Mouse (Mus musculus) adrenal gland, adult (tissue): ENCODE results near the gene H2-Ke6.
"Not testable (repeated sequence)": the region's sequence is repeated elsewhere in the genome, so short reads cannot be mapped to it uniquely, and the experiment has no call there.

Experiments used
- DNase-seq, 2 experiments: peaks; one replicate each; pipeline ENCODE4 v3.0.0; 2022 to 2023; ENCODE audit warnings: low spot score in 1 of 2; ENCODE audit not compliant: inconsistent age in 2 of 2

Gene H2-Ke6

DNA sequence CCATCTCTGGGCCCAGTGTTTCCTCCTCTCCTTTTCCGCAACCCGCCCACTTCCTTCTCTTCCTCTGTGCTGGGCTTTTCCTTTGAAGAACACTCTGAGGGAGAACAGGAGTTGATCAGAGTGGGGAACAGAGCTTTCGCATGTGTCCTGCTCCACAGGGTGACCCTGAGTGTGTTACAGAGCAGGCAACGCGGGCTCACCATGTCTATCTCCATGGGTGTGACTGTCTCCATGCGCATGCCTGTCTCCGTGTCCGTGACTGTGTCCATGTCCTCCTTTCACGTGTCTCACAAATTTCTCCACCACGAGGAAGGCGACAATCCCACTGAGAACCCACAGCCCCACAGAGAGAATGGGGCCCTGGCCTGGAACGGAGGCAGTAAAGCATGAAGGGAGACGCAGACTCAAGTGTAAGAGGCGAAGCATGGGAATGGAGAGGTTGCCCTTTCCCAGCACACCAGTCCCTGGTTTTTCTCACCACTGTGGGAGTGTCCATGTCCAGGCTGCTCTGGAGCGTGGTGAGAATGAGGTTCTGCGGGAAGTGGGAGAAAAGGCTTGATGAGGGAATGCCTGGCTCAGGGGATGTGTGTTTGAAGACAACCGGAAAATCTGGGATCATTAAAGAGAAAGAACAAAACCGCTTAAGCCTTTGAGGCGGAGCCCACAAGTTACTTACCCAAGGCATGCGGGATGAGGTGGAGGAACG lies 2.2 kb upstream of the H2-Ke6 start:
- peak; percentile 32 to 54 for DNase-seq

DNA sequence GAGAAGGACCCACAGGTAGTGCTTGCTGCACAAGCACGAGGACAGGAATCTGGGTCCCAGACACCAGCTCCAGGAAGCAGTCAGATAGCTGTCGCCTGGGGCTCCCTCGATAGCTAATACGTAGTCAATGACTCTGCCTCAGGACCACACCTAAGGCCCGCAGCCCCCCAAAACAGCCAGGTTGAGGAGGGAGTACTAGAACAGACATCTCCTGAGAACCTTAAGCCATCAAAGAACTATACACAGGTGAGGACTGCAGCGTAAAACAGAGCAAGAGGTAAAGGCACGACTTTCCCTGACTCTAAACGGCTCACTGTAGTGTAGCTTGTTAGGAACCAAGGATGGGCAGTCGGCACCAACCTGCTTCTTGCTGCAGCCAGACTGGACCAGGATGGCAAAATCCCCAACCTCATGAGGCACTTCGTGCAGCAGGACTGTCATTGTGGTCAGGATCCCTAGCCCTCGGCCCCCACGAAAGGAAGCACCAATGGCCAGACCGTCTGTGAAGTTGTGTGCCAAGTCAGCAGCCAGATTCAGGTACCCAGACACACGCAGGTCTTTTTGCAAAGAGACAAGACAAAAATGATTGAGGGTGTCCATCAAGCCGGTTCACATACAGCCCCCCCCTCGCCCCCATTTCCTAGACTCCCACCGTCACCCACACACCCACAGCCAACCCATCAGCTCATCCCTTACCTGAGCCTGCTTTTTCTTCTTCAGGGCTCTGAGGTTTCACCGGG lies 1.5 kb upstream of the H2-Ke6 start:
- DNase-seq = peak; percentile 24 to 64

DNA sequence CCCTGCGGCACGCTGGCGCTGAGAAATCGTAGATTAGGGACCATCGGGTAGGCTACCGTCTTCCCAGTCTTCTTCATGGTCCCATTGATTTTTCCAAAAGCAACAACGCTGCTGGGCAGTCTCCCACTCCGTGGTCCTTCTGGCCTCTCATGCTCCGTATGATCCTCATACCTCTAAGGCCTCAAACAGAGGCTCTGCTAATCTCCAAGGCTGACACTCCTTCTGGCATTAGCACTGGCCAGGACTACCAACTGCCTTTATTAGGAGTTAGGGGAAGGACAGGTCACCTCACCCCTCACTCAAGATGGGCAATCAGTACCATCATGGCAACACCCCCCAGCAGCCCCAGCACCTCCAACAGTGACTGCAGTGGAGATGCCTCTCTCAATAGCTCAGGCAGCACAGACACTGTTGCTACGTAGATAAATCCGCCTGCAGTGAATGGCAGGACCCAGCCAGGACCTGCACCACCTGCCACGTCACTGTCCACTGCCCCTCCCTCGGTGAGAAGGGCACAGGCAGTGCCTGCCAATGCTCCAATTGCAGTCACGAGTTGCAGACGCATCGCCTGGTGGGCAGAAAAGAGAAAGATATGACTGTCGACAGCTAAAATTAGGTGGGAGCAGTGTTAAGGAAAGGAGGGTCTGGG lies 765 bp upstream of the H2-Ke6 start:
- DNase-seq = peak in 1 of 2 experiments; percentile 37

DNA sequence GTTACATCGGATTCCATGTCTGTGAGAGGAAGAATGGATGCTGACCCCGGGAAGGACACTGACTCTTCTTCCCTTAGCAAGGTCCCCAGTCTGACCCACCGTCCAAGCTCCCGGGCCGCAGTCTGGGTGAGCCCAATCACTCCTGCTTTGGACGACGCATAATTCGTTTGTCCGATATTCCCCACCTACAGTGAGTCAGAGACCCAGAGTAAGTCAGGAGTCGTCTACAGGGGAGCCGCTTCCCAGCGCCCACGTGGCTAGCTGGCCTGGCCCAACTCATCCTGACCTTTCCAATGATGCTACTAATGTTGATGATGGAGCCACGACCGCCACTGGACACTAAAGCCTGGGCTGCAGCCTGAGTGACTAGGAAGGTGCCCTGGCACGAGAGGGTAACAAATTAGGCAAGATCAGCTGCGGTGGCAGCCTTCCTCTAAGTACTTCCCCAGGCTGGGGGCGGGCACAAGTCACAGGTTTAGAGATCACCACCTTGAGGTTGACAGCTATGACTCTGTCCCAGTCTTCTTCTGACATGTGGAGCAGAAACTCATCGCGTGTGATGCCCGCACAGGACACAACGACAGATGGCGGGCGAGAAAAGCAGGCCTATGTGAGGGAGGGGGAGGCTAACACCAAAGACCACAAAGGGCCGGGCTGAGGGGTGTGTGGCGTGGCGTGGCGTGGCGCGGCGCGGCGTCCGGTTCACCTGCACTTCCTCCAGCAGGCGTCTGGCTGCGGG lies 774 bp downstream of the H2-Ke6 start:
- DNase-seq = peak; percentile 81 to 89

DNA sequence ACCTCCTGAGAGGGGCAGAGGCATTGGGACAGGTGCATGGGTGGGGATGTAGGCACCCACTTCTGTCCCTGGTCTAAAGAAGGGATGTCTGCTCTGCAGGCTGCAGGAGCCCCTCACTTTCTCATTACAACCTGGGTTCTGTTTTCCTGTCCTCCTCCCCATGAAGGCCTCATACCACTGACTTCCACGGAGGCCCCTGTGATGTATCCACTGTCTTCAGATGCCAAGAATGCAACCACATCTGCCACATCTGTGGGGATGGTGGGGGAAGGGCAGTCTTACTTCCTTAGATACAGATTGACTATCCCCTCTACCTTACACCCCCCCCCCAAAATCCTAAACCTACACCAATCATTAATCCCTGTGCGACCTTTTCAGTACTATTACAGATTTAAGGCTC lies 1.6 kb downstream of the H2-Ke6 start:
- peak in 1 of 2 experiments; percentile 37 for DNase-seq

DNA sequence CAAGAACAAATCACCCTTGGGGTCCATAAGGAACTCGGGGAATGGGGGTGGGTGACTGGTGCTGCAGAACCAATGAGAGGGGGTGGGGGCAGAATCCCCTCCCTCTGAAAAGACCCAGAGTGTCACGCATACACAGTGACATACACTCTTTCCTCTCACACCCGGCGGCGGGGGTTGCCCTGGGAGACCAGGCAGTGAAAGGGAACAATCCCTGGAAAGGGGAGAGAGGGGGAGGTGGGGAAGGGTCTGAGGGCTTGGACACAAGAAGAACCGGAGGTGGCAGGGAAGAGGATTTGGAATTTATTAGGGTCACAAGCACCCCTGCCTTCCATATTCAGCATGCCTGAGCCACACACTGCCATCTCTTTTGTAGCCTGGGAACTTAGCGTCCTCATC lies 2.1 kb downstream of the H2-Ke6 start:
- DNase-seq = peak in 1 of 2 experiments; percentile 59

DNA sequence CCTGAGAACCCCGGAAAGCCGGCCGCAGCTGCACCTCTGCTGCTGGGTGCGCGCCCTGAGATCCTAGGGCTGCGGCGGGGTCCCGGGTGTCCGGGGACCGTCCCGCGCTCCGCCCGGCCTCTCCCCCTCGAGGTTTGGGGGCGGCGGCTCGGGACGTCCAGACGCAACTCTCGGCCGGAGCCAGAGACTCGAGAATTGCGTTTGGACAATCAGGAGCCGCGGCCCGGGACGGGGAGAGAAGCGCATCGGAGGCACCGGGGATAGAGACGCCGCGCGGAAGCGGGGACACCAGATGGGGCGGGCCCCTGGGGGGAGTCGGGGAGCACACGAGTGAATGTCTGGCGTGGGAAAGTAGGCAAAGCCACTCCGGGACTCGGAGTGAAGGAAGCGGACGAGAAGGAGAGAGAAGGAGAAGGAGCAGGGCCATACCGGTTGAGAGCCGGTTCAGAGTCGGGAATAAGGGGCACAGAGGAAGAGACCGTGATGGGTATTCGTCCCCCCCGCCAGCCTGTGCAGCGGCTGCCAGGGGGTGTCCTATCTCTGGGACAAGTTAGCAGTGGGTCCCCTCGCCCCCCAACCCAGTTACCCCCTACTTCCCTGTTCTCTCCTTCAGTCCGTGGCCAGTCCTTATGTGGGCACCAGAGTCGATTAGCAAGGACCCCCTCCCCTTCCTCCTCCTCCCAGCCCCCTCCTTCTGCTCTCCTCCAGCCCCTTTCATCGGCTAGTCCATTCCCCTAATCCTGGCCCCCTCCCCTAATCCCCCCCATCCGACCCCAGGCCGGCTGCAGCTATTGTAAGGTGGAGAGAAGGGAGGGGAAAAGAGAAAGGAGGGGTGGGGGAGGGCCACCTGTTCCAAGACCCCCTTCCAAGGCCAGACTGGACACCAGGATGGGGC lies 2.8 kb downstream of the H2-Ke6 start:
- no peak for DNase-seq

DNA sequence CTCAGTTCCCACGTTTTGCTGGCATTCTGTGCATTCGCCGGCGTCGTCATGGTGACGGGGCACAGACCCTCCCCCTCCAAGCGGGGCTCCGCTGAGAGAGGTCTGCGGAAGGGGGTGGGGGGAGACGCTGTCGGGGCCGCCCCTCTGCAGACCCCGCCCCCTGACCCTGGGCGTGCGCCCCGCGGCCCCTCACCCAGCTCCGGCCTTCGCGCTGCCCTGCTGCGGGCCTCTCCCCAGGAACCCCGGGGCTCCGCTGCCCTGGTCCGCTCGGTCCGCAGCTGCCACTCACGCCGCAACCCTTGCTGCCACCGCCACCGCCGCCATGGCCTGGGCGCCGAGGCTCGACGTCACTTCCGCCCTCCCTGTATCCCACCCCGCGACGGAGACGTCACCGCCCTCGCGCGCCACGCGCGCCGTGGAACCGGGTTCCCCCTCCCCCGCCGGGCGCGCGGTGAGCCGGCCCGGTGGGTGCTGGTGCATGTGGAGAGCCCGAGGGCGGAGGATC lies 3.5 kb downstream of the H2-Ke6 start, which contains the start of gene Ring1:
Ring1 (minus strand) TSS at position 364 of the 505 bp plus-strand sequence.
- DNase-seq = peak; percentile 91 to 97

DNA sequence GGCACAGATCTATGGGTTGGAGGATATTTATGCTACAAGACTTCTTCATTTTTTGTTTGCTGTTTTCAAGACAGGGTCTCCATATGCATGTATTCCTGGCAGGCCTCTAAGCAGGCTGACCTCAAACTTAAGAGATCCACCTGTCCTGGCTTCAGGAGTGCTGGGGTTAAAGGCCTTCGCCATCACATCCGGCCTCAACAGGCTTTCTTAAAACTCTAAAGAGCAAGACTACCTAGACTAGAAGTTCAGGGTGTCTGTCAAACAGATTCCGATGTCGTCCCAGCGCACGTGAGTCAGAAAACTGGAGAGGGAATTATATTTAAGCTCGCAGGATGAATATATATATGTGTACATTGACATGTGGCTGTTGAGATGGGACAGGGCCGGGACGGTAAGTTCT lies 4.2 kb downstream of the H2-Ke6 start:
- DNase-seq = peak in 1 of 2 experiments; percentile 48

DNA sequence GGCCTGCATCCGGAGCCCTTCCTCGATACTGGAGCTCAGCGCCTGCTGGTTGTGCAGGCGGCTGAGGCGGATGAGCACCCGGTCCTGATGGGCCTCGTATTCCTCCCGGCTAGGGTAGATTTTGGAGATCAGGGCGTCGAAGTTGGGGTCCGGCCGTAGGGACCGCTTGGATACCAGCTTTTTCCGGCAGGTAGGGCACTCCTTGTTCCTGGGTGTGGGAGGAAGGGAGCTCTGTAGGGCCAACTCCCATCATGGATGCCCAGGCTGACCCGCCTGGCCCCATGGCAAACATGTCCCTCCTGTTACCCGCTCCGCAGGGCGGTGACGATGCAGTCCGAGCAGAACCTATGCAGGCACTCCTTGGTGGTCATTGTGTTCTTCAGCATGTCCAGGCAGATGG lies 4.9 kb downstream of the H2-Ke6 start:
- DNase-seq = peak; percentile 28 to 40

DNA sequence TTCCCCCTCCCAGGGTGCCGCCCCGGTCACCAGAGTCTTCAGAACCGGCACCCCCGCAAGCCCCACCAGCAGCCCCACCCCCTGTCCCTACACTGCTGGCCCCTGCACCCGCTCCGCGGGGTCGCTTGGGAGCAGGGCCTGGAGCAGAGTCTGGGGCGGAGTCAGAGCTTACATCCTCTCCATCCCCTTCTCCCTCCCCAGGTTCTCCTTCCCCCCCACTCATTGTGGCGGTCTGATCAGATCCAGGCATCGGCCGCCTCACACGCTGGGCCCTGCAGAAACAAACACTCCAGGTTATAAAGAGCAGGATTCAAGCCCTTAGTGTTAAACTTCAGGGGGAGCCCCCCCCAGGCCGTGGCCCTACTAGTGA lies 5.5 kb downstream of the H2-Ke6 start:
- DNase-seq = peak in 1 of 2 experiments; percentile 27

DNA sequence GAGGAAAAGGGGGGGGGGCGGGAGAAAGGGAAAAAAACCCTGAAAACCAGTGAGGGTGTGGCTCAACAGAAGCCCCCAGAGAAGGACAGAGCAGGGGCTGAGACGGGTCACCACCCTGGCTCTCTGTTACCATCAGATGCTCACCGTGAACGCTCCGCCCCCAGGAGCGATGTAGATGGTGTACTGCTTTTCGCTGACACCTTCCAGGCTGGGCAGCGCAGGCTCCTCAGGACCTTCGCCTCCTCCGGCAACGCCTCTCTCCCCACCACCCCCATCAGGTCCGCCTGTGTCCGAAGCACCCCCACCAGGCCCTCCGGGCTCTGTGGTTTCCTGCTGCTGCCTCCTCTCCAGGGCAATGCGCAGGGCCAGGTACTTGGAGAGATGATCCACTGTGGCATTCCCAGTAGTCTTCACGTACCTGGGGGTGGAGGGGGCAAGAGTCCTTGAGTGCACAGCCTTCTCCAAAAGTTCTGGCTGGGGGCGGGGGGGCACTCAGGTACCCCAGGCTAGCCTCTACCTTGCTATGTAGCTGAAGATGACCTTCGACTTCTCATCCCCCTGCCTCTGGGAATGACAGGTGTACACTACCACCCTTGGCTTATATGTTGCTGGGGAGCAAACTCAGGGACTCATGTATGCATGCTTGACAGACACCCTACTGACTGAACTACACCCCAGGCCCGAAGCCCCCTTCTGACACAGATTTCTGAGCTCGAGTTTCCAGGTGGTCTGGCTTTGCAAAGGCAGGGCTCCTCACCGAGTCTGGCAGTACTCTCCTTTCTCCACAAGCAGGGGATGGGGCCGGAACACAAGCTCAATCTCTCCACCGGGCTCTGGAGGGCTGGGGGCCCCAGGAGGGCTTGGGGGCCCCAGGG lies 6.1 kb downstream of the H2-Ke6 start:
- DNase-seq = peak; percentile 27 to 31

DNA sequence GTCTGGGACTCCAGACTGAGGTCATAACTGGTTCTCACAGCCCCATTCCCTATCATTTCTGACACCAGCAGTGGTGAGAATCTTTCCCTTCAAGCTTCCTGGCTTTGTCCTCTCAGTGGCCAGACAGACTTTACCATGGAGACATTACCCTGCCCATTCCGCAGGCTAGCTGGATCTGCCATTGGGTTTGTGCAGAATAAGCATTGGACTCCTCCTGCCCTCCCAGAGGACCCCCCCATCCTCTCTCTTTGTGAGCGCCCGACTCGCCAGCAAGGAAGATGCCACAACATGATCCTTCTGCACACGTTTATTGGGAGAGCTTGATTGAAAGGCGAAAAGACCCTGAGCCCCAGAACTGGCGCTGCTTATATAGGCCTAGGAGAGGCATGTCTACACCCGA lies 14.4 kb downstream of the H2-Ke6 start:
- DNase-seq = no peak

DNA sequence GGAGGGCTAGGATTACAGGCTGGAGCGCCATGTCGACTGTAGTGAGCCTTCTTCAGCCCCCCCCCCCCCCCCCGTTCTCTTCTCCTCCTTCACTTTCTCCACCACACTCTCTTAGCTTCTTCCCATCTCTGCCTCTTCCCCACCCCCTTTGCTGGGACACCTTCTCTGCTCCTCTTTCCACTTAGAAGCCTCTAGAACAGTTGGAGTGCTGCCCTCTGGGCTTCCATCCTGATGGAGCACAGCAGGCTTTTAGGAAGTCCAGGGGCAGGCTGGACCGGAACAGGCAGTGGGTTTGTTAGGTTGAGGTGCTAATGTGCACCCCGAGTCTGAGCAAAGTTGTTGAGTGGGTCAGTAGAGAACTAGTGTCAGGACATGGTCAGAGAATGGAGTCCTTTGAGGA lies 17.7 kb downstream of the H2-Ke6 start:
- no peak for DNase-seq

DNA sequence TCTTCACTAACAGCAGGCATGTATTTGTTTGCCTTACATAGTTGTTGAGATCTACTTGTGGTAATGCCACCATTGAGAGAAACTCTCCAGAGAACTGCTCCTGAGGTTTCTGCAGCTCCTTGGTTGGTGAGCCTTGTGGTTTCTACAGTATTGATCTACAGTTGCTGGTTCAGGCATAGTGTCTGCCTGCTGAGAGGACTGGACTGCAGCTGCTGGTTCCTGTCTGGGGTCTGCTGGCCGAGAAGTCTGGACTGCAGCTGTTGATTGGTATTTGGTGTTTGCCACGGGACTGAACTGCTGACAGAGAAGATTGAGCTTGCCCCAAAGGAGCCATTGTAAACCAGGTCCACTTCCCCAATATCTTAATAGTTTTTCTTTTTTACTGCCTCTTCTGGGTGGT lies 21.3 kb downstream of the H2-Ke6 start:
- no peak for DNase-seq

DNA sequence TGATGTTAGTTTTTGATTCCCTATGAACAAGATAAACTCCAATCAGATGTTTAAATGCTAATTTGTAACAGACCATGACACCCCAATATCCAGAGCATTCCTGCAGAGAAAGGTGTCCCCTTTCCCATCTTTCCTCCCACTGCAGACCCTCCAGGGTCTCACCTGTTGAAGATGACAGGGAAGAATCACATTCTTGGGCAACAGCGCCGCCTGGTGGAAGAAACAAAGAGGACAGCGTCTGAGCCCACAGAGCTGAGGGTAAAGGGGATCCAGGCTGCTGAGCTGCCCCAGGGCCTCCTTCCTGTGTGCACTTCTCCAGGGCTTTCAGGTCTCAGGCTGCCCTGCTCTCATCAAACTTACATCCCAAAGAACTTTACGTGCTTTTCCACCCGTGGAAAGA lies 24.4 kb downstream of the H2-Ke6 start:
- DNase-seq = peak; percentile 27 to 76

DNA sequence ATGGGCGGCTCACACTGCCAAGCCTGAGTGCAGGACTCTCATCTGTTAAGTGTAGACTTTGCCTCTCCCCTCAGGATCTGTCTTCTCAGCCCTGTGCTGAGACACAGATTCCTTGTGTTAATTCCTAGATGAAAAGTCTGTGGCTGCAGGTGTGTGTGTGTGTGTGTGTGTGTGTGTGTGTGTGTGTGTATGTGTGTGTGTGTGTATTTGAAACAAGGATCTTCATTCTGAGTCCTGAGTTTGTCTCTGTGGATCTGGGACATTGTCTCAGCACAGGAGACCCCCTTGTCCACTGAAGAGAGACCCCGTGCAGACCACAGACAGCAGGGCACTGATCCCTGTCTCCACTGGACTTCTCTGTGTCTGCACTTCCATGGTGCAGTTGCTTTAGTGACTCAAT lies 27.1 kb downstream of the H2-Ke6 start:
- DNase-seq = not testable (repeated sequence)

DNA sequence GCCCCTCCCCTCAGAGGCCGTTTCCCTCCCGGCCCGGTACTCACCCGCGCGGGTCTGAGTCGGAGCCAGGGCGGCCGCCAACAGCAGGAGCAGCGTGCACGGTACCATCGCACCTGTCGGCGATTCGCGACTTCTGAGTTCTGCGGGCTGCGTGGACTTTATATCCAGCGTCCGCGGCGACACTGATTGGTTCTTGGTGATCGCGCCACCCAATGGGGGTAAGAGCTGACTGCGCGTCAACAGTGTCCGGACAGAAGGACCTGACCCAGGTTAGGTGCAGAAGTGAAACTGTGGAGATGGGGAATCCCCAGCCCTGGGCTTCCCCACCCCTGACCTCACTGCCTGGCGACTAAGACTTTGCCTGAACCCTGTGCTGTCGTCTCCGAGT lies 27.7 kb downstream of the H2-Ke6 start, which contains the start of gene H2-K1:
H2-K1 (minus strand) TSS at position 198 of the 388 bp plus-strand sequence.
- peak; percentile 95 to 98 for DNase-seq
